Mouse (Mus musculus) neural tube, embryonic 11.5 days (tissue): ENCODE results near the gene Olfr693. TPM values are rescaled to one million over a fixed set of nuclear protein-coding genes. Genes with fewer than 3 reads are reported as not detected.
"Not testable (repeated sequence)": the region's sequence is repeated elsewhere in the genome, so short reads cannot be mapped to it uniquely, and the experiment has no call there.

Source experiments
- ATAC-seq: fragments of 200-750 bp; cut with Nextera tagmentation; 2 replicates; pipeline ENCODE4 v1.8.0; 2017; ENCODE audit warnings: moderate number of reproducible peaks, mild to moderate bottlenecking, moderate TSS enrichment, moderate library complexity; ENCODE audit not compliant: insufficient read depth, low FRiP score, low TSS enrichment
- DNase-seq: peaks from one replicate; pipeline ENCODE4 v3.0.0-alpha.2; 2015; ENCODE audit warnings: low spot score
- H3K27ac ChIP-seq: fragments of 300-500 bp; sonication (generic); 2 replicates; pipeline ENCODE4 v1.5.1; 2014; ENCODE audit warnings: low read depth, mild to moderate bottlenecking, low read length
- H3K27me3 ChIP-seq: fragments of 300-500 bp; sonication (generic); 2 replicates; pipeline ENCODE4 v1.6.1; 2014; ENCODE audit warnings: mild to moderate bottlenecking, low read length, mixed read lengths; ENCODE audit not compliant: control insufficient read depth, insufficient read depth
- H3K36me3 ChIP-seq: fragments of 300-500 bp; sonication (generic); 2 replicates; pipeline ENCODE4 v1.6.1; 2014; ENCODE audit warnings: mild to moderate bottlenecking, low read length, moderate library complexity, mixed read lengths; ENCODE audit not compliant: control insufficient read depth, insufficient read depth
- H3K4me1 ChIP-seq: fragments of 300-500 bp; sonication (generic); 2 replicates; pipeline ENCODE4 v1.6.1; 2014; ENCODE audit warnings: low read length, mixed read lengths; ENCODE audit not compliant: control insufficient read depth, insufficient read depth
- H3K4me2 ChIP-seq: fragments of 300-500 bp; sonication (generic); 2 replicates; pipeline ENCODE4 v1.6.1; 2014; ENCODE audit warnings: low read depth, mild to moderate bottlenecking, moderate library complexity
- H3K4me3 ChIP-seq: fragments of 300-500 bp; sonication (generic); 2 replicates; pipeline ENCODE4 v1.5.1; 2014; ENCODE audit warnings: low read depth, low read length
- H3K9ac ChIP-seq: fragments of 300-500 bp; sonication (generic); 2 replicates; pipeline ENCODE4 v1.6.1; 2014; ENCODE audit warnings: mild to moderate bottlenecking, low read length
- H3K9me3 ChIP-seq: fragments of 300-500 bp; sonication (generic); 2 replicates; pipeline ENCODE4 v1.6.1; 2016; ENCODE audit warnings: low read length; ENCODE audit not compliant: control insufficient read depth
- WGBS: fragments of 180-500 bp; shearing (Covaris S2); extraction: QIAGEN DNeasy Blood & Tissue Kit; methylation state at CpG from one replicate; pipeline ENCODE4 v1.1.7; 2014; 5-methylcytosine and 5-hydroxymethylcytosine counted together
- polyA plus RNA-seq: library from polyadenylated mRNA; unstranded; fragments of >200 nt; fragmentation: Nextera tagmentation; extraction: Ambion mirVana; gene quantifications from 2 replicates; pipeline ENCODE4 v1.2.1, GENCODE M21; 2014

Gene Olfr693
- not detected in 2 replicates for polyA plus RNA-seq

- no peak for DNase-seq
- no peak within 1 kb of the TSS for H3K9ac ChIP-seq
Measured at GRCm38 (mm10) chr7:106680484-106680883, at the start of gene Olfr693. Olfr693 (minus strand) TSS chr7:106680584.

GRCm38 (mm10) chr7:106725654-106726053, 45.3 kb upstream of the Olfr693 start:
- H3K4me3 ChIP-seq, result not testable (repeated sequence)

More at GRCm38 (mm10) chr7:106680484-106680883, at the start of gene Olfr693:
- no peak within 1 kb of the TSS for H3K4me3 ChIP-seq
- H3K36me3 ChIP-seq, result no peaks in the 10 kb centered on the region
- no peak for ATAC-seq
- no peaks in the 10 kb centered on the region for H3K4me1 ChIP-seq
- no peak within 1 kb of the TSS for H3K4me2 ChIP-seq
- H3K27me3 ChIP-seq, result no peaks in the 10 kb centered on the region
- H3K9me3 ChIP-seq, result no peaks in the 10 kb centered on the region
- H3K27ac ChIP-seq, result no peak within 1 kb of the TSS

GRCm38 (mm10) chr7:106716296-106716695, 35.9 kb upstream of the Olfr693 start, which contains the start of gene Olfr695:
Olfr695 (minus strand) TSS chr7:106716396.
- Histone ChIP-seq H3K9me3 (no peaks in the 10 kb centered on the region), H3K27me3 (no peaks in the 10 kb centered on the region), H3K4me1 (no peaks in the 10 kb centered on the region), H3K9ac (no peak within 1 kb of the TSS), H3K4me3 (no peak within 1 kb of the TSS), H3K4me2 (no peak within 1 kb of the TSS), H3K36me3 (no peaks in the 10 kb centered on the region), H3K27ac (no peak within 1 kb of the TSS)
- ATAC-seq (no peak), DNase-seq (no peak)

More at GRCm38 (mm10) chr7:106725654-106726053, 45.3 kb upstream of the Olfr693 start:
- not testable (repeated sequence) for H3K27me3 ChIP-seq, H3K9me3 ChIP-seq, H3K4me2 ChIP-seq, H3K4me1 ChIP-seq, H3K36me3 ChIP-seq, H3K9ac ChIP-seq, ATAC-seq, DNase-seq, H3K27ac ChIP-seq
- WGBS, result 89% methylated on average over 2 of the region's 2 CpGs

- ATAC-seq (no peak), DNase-seq (no peak)
- 92% methylated on average over 6 of the region's 6 CpGs for WGBS
Measured at GRCm38 (mm10) chr7:106711463-106711862, 31.1 kb upstream of the Olfr693 start.

GRCm38 (mm10) chr7:106707705-106708104, 27.3 kb upstream of the Olfr693 start:
- not testable (repeated sequence) for H3K9me3 ChIP-seq, H3K4me1 ChIP-seq, H3K36me3 ChIP-seq, ATAC-seq, H3K27ac ChIP-seq, DNase-seq, H3K4me3 ChIP-seq, H3K4me2 ChIP-seq, H3K27me3 ChIP-seq, H3K9ac ChIP-seq
- 92% methylated on average over 10 of the region's 10 CpGs for WGBS

More at GRCm38 (mm10) chr7:106711463-106711862, 31.1 kb upstream of the Olfr693 start:
- no peaks in the 10 kb centered on the region for H3K9me3 ChIP-seq
- no peak overlapping the region for H3K4me3 ChIP-seq
- H3K27me3 ChIP-seq, result no peaks in the 10 kb centered on the region
- H3K36me3 ChIP-seq, result no peaks in the 10 kb centered on the region
- no peak overlapping the region for H3K9ac ChIP-seq
- no peak overlapping the region for H3K27ac ChIP-seq
- no peak overlapping the region for H3K4me2 ChIP-seq
- no peaks in the 10 kb centered on the region for H3K4me1 ChIP-seq

GRCm38 (mm10) chr7:106696891-106697290, 16.5 kb upstream of the Olfr693 start:
- ATAC-seq, result no peak
- DNase-seq, result no peak

GRCm38 (mm10) chr7:106692976-106693375, 12.6 kb upstream of the Olfr693 start:
- ATAC-seq (no peak), DNase-seq (no peak)
- no peak overlapping the region for H3K4me3 ChIP-seq
- no peak overlapping the region for H3K4me2 ChIP-seq
- H3K9me3 ChIP-seq, result no peaks in the 10 kb centered on the region
- H3K4me1 ChIP-seq, result no peaks in the 10 kb centered on the region
- H3K27ac ChIP-seq, result no peak overlapping the region
- no peaks in the 10 kb centered on the region for H3K27me3 ChIP-seq
- no peak overlapping the region for H3K9ac ChIP-seq
- 97% methylated on average over 3 of the region's 3 CpGs for WGBS
- no peaks in the 10 kb centered on the region for H3K36me3 ChIP-seq

More at GRCm38 (mm10) chr7:106696891-106697290, 16.5 kb upstream of the Olfr693 start:
- H3K9ac ChIP-seq, result no peak overlapping the region
- H3K27ac ChIP-seq, result no peak overlapping the region
- no peaks in the 10 kb centered on the region for H3K9me3 ChIP-seq
- no peaks in the 10 kb centered on the region for H3K36me3 ChIP-seq
- no peaks in the 10 kb centered on the region for H3K27me3 ChIP-seq
- 80% methylated on average over 1 of the region's 1 CpGs for WGBS
- no peaks in the 10 kb centered on the region for H3K4me1 ChIP-seq
- H3K4me3 ChIP-seq, result no peak overlapping the region
- H3K4me2 ChIP-seq, result no peak overlapping the region

- no peak within 1 kb of the TSS for H3K9ac ChIP-seq
- H3K4me1 ChIP-seq, result no peaks in the 10 kb centered on the region
- no peaks in the 10 kb centered on the region for H3K36me3 ChIP-seq
- H3K27ac ChIP-seq, result no peak within 1 kb of the TSS
- ATAC-seq, result no peak
- no peaks in the 10 kb centered on the region for H3K9me3 ChIP-seq
- no peaks in the 10 kb centered on the region for H3K27me3 ChIP-seq
- no peak within 1 kb of the TSS for H3K4me3 ChIP-seq
- no peak for DNase-seq
- 91% methylated on average over 1 of the region's 1 CpGs for WGBS
- H3K4me2 ChIP-seq, result no peak within 1 kb of the TSS
Measured at GRCm38 (mm10) chr7:106691714-106692113, 11.3 kb upstream of the Olfr693 start, which contains the start of gene Olfr694. Olfr694 (minus strand) TSS chr7:106691814.

- Histone ChIP-seq H3K4me3 (no peak overlapping the region), H3K4me1 (no peaks in the 10 kb centered on the region), H3K27me3 (no peaks in the 10 kb centered on the region), H3K9me3 (no peaks in the 10 kb centered on the region), H3K9ac (no peak overlapping the region), H3K27ac (no peak overlapping the region), H3K36me3 (no peaks in the 10 kb centered on the region), H3K4me2 (no peak overlapping the region)
- no peak for DNase-seq
- 86% methylated on average over 2 of the region's 2 CpGs for WGBS
- no peak for ATAC-seq
Measured at GRCm38 (mm10) chr7:106685382-106685781, 5.0 kb upstream of the Olfr693 start.
